Mouse (Mus musculus): ENCODE data around the gene Krt84. TPM values are rescaled to one million over a fixed set of nuclear protein-coding genes. Genes with fewer than 3 reads are reported as not detected.

The Krt84 gene
- total RNA-seq, 1 experiment from 2014 or later, result not detected

- DNase-seq, result no peak
Observed at GRCm38 (mm10) chr15:101495266-101495665, 37.4 kb downstream of the Krt84 start.

DNA sequence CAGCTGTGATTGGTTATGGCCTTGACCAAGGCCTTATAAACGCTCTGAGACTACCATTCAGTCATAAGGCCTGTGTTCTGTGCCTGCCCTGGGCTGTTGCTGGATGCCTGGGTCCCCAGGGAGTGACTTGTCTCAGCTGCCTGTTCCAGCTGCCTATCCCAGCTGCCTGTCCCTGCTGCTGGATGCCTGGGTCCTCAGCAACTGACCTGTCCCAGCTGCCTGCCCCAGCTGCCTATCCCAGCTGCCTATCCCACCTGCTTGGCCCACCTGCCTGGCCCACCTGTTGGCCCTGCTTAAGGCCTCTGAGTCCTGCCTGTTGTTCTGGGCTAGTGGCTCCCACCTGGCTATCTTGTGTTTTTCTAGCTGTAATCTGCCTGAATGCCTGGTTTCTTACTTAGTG lies 38.4 kb downstream of the Krt84 start:
- DNase-seq, result no peak

GRCm38 (mm10) chr15:101493713-101494112 lies 38.9 kb downstream of the Krt84 start:
- DNase-seq, result no peak

DNA sequence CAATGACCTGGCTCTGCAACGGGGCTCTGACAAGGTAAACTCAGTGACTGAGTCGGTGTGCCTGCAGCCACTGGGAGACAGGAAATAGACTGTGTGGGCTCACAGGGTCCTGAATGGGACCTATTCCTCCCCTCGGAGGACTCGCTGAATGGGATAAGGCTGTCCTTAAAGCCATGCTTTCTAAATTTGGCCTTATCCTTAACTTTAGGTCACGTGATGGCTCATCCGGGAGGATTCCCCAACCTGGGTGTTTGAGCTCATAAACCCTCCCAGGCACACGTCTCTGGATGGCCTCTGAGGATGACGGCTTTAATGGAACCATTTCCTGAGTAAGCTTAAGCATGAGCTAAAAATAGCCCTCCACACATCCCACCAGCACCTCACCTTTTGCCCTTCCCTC lies 39.9 kb downstream of the Krt84 start:
- no peak for DNase-seq

- no peak for DNase-seq
Observed at GRCm38 (mm10) chr15:101491431-101491830, 41.2 kb downstream of the Krt84 start, which contains the start of gene Krt83. Gene Krt83, minus strand, starts transcription at chr15:101491512.

GRCm38 (mm10) chr15:101485911-101486635 lies 46.5 kb downstream of the Krt84 start:
- DNase-seq, result no peak

GRCm38 (mm10) chr15:101484939-101485338 lies 47.7 kb downstream of the Krt84 start:
- DNase-seq, result no peak

- DNase-seq, result no peak
Observed at GRCm38 (mm10) chr15:101483646-101484045, 49.0 kb downstream of the Krt84 start.

DNA sequence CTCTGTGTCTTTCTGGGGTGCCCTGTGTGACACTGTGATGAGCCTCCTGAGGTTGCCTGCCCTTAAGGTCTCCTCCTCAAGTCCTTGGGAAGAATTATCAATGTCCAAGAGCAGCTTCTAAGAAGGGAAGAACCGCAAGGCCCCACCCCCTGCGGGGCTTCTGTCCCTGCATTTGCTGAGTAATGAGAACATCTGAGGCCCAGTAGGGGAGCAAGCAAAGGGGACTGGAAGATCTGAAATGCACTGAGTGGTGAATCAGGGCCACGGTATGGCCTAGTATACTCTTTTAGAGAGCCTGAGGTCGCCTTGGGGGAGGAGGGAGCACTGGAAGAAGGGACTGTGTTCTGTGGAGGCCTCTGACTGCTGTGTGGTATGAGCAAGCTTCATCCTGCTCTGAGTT lies 50.6 kb downstream of the Krt84 start:
- no peak for DNase-seq

DNA sequence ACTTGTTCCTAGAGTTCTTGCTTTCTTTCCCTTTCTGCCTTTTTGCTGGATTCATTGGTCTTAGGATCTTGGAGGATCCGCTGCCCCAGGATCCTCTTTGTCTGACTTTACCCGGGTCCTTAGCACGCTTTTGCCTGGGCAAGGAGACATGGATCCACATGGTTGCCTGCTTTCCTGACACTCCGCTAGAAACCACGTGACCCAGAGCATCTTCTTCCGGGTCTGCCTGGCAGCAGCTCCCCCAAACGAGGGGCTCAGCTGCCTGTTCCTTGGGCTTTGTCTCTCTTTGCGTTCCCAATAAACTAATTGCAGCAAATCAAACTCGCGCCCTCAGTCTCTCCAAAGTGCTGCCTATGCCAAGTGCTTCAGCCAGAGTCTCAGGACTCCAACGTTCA lies 53.0 kb downstream of the Krt84 start:
- DNase-seq, result no peak

- peak; percentile 50 for DNase-seq
Observed at GRCm38 (mm10) chr15:101479007-101479665, 53.5 kb downstream of the Krt84 start.

Small RNA genes lying within 50 kb of the gene (microRNA-seq; reads per million reads assigned to microRNA genes)
- gene Gm44393 (0 reads per million in 2 experiments), gene Gm44460 (0 reads per million in 2 experiments)

Other genes with a start within 250 kb of the Krt84 start
- 40.6 and 44.5 TPM in 2 replicates for gene Atg101, start 248.5 kb downstream of the Krt84 start, total RNA-seq (2021)
- gene 6030408B16Rik, start 239.6 kb downstream of the Krt84 start, total RNA-seq (2021), result 0.27 TPM in 1 of 2 replicates, not detected in the other
- gene Krt80, start 162.7 kb downstream of the Krt84 start, total RNA-seq (2021), result 1.0 and 1.3 TPM in 2 replicates
- gene Krt7, start 121.8 kb downstream of the Krt84 start, total RNA-seq (2021), result 0.67 and 0.76 TPM in 2 replicates
- gene Krt87, start 94.0 kb downstream of the Krt84 start, total RNA-seq (2021), result not detected in 2 replicates
- not detected in 2 replicates for gene Krt88, start 85.1 kb downstream of the Krt84 start, total RNA-seq (2021)
- gene Krt81, start 69.1 kb downstream of the Krt84 start, total RNA-seq (2021), result not detected in 2 replicates
- gene Krt86, start 59.3 kb downstream of the Krt84 start, total RNA-seq (2021), result not detected in 2 replicates
- not detected in 2 replicates for gene Krt83, start 41.3 kb downstream of the Krt84 start, total RNA-seq (2021)
- gene Gm49425, start 15.6 kb downstream of the Krt84 start, total RNA-seq (2021), result not detected in 2 replicates
- not detected in 2 replicates for gene Krt82, start 17.8 kb upstream of the Krt84 start, total RNA-seq (2021)
- not detected in 2 replicates for gene Krt90, start 30.1 kb upstream of the Krt84 start, total RNA-seq (2021)
- not detected in 2 replicates for gene Krt75, start 41.1 kb upstream of the Krt84 start, total RNA-seq (2021)
- not detected in 2 replicates for gene Gm5414, start 95.4 kb upstream of the Krt84 start, total RNA-seq (2021)
- gene Gm5478, start 114.6 kb upstream of the Krt84 start, total RNA-seq (2021), result not detected in 2 replicates
- gene Krt6b, start 147.5 kb upstream of the Krt84 start, total RNA-seq (2021), result not detected in 2 replicates
- gene Krt6a, start 161.5 kb upstream of the Krt84 start, total RNA-seq (2021), result not detected in 2 replicates
- gene Krt5, start 180.1 kb upstream of the Krt84 start, total RNA-seq (2021), result not detected in 2 replicates
- gene Krt71, start 210.3 kb upstream of the Krt84 start, total RNA-seq (2021), result not detected in 2 replicates

Data from adrenal gland, postnatal 25 days (tissue).